Mouse (Mus musculus) B cell, adult 2 months (primary cell): ENCODE measurements around the gene Gadl1.

ENCODE experiments used
- DNase-seq, 2 experiments: peaks; one replicate each; pipeline ENCODE4 v3.0.0; 2022

Gadl1 gene

DNA sequence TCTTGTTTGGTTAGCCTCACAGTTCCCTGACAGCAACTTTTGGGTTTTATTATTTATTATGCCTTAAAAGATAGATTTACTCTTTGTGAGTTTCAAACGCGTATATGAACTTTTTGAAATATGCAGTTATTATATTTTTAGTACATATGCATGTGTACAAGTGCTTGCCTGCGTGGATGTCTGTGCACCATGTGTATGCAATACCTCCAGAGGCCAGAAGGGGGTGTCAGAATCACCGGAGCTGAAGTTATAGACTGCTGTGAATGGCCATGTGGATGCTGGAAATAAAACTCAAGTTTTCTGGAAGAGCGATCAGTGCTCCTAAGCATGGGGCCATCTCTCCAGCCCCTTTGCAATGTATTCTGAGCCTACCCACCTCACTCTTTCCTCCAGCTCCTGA lies 28.7 kb downstream of the Gadl1 start:
- DNase-seq = no peak

DNA sequence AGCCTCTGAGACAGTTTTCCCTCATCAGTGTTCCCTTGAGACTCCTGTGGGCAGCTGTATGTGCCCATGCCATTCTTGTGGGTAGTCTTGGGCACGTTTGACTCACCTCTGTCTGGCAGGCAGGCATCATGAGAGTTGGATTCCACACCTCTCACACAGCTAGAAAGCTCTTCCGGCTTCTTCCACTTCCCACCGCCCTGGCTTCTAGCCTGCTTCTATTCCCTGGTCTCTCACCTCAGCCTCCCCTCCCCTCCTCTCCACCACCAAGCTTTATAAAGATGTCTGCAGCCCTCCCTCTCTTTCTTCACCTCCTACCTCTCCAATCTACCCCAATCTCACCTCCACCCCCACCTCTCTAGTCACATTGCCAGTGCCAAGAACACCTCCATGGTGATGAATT lies 30.2 kb downstream of the Gadl1 start:
- DNase-seq = no peak

DNA sequence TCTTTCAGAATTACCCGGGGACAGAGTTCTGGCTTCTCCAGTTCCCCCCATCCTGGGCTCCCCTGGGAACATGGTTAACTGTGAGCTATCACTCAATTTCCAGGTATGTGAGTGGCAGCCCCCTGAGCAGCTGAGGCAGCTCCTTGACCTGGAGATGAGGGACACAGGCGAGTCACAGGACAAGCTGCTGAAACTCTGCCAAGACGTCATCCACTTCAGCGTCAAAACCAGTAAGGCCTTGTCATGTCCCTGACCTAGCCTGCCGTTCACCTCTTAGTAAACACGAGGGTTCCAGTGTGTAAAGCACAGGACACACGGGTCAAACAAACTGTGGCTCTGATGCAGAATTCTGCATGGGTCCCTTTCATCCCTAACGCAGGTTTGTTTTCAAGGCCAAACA lies 31.9 kb downstream of the Gadl1 start:
- no peak for DNase-seq

DNA sequence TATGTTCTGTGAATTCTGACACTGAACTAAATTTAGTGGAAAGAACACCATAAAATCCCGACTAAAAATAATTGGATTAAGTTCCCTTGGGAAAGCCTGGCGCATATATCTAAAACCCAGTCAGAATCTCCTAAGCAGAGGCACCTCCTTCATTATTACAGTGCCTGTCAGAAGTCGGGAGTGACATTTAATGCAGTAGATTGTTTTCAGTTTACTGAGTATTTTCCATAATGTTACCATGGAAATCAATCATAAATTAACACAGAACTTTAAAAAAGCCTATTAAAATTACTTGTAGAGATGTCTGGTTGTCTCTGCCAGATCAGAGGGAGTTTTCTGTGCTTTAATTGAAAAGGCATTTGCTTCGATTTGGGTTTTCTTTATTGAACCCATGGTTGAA lies 33.2 kb downstream of the Gadl1 start:
- no peak for DNase-seq

DNA sequence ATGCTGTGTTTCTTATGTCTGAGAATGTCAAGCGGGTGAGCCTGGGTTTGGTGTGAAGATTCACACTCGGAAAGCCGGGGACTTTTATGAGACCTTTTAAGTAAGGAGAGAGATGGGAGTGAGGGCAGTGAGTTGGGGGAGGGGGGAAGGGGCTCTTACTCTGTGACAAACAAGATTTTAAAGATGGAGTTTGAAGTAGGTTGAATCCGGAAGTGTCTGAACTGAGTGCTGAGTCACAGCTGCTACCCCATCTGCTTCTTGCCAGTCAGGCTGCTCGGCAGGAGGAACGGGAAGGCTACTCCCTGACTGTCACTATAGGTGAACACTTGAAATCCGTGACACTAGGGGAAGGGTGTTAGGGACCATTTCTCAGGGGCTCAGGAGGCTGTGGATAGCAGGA lies 33.7 kb downstream of the Gadl1 start:
- no peak for DNase-seq

DNA sequence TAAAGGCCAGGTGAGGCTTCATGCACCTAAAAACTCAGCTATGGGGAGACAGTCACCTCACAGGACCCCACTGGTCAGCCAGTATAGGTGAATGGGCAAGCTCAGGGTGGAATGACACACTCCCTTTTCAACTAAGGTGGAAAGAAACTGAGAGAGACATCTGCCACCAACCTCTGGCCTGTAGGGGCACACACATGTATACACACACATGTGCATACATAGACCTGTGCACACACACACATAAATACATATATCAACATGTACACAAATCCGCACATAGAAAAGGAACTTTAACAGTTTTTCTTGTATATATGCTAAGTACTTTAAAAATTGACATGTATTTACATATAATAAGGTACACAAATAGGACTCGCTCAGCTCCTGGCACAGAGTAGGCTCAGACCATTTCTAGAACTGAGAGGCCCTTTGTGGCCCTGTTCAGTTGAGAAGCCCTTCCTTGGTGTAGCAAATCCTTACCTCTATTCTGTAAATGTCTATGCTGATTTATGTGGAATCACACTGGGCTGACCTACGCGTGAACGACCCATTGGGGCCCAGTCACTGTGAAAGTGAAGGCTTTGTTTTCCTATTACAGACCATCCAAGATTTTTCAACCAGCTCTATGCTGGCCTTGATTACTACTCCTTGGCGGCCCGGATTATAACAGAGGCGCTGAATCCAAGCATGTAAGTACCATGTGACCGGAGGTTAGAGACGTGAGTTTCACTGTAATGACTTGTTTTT lies 34.5 kb downstream of the Gadl1 start:
- no peak for DNase-seq

DNA sequence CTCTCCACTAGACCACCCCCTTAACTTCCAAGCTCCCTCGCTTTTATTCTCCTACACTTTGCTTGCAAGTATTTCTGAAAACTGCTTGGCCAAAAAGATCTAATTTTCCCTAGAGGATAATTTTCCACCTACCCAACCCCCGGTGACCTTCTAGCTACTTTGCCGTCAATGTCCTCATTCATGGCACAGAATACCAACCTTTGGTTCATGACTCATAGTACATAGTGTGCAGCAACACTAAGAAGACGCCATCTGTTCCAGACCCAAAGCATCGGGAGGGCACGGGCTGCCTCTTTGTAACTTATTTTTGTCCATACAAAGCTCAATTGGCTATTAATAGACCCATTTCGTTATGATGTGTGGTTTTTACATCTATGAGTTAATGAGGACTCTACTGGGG lies 55.8 kb downstream of the Gadl1 start:
- DNase-seq = no peak

DNA sequence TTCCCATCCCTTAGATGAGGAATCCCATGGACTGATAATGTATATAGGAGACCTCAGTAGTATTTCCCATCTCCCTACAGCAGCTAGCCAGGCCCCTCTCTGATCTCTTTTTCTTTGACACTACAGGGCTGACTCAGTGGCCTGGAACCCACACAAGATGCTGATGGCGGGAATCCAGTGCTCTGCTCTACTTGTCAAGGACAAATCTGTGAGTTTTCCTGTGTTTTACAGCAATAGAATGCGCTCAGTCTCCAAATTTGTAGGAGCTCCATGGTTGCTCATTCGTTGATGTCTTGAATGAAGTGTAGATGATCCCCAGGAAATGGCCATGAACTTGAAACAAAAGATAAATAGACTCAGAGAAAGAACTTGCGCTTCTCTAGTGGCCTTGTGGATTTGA lies 56.9 kb downstream of the Gadl1 start:
- no peak for DNase-seq

DNA sequence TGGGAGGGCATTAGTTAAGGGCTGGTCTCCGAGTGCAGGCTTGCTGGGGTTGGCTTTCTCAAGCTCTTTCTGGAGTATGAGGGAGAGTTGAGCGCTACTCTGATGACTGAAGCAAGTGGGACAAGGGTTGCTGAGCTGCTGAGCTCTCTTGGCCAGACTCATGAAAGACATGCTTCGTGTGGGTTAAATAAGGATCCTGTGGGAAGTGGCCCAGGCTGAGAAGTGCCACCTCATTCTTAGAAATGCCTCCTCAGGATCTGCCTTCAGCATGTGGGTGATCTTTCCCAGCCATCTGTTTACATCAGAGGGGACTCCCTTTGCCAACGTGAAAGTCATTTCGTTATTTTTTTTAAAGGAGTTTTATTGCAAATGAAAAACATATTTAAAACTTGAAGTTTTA lies 57.5 kb downstream of the Gadl1 start:
- DNase-seq = no peak

DNA sequence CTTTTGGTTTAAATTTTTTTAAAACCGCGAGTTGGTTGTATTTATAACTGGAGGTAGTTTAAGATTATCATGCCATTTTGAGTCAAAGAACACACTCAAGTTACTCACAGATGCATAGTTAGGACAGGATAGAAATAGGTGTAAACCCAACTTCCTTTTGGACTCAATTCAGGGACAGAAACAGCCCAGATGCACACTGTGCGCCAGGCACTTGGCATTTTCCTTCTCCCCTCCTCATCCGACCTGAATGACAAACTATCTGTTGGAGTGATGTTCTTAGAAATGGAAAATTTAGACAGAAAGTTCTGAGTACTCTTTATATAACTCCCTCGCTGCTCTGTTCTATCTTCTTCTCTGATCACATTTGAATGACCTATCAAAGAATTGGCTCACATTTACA lies 58.4 kb downstream of the Gadl1 start:
- DNase-seq = no peak

DNA sequence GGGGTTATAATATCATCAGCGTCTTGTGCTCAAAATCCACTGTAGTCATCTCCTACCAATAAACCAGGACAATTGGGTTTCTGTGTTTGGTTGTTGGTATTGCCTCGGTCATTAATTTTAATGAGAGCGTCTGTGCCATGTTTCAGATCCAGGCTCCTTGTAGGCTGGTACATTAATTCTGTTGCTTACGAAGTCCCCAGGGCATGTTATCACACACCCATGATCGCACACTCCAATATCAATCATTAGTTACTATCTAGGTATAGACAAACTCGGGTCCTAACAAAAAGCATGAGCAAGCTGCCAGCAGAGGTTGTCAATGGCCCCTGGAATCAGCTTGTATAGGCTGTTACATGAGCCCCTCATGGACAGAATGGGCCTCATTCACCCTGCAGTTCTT lies 67.6 kb downstream of the Gadl1 start:
- DNase-seq = no peak

DNA sequence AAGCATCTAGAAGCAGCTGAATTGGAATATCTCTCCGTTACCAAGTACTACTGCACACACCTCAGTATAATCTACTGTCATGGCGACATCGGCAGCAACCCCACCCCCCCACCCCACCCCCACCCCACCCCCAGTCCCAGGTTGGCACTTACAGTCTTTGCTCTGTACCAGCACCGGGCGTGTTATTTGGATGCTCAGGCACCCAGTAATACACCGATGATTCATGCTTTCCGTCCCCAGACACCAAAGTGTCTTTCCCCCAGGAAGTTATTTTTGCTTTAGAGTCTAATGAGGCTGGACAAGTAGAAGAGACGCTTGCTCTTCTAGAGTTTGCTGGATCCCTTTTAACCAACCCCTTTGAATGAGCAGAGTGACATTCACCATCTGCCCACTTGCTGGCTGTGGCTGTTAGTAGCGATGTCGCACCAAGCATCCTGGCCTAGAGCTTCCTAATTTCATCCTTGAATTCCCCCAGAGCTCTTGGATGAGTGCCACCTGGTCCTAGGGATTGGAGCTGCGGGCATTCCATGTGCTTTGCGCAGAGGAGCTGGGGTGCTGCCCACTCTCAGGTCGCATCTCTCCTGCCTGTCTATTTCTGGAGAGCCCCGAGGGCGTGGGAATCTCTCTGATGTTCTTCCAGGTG lies 68.5 kb downstream of the Gadl1 start:
- DNase-seq = no peak

DNA sequence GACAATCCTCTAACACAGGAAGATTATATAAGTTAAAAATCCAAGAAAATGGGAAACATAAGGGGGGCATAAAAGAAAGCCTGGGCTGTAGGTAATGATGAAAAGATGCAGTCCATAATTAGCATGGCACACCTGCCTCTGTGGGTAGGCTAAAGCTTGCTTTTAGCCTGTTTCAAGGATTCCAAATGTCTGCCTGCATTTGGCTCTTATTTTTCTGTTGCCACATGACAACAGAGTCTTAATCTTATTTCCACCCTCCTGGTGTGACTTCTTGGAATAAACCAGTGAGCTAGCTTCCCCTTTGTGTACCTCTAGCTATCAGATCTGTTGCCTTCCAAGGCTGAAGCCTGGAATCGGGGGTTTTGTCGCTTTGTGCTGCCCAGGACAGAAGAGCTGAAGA lies 69.2 kb downstream of the Gadl1 start:
- no peak for DNase-seq

DNA sequence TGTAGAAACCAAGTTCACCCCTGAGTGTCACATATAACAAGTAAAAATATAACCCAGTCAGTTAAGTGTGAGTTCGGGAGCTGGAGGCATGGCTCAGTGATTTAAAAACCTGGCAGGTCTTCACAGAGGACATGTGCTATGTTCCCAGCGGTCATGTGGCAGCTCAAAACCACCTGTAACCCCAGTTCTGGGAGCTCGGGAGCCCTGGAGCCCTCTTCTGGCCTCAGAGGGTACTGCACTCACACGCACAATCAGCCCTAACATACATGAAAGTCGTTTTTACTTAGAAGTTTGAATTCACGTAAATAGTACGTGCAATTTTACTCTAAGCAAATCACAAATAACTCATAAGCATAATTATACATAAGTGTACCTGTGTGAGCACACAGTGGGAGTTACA lies 81.4 kb downstream of the Gadl1 start:
- DNase-seq = peak; percentile 30 to 34

DNA sequence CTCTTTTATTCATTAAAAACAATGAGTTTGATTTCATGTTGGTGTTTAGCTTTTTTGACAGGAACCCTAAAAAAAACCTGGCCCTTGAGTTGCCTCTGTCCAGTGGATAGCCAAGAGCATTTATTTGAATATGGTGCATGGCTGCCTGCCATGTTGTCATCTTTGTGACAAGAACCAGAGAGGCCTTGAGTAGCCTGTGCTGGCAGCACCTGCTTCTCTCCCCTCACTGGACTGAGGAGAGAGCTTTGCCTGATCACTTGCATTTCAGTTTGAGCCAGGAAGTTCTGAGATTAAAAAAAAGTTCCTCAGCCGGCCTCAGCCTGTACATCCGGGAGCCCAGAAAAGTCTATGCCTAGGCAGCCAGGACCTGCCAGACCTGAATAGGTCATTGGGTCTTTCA lies 85.5 kb downstream of the Gadl1 start:
- DNase-seq = no peak

DNA sequence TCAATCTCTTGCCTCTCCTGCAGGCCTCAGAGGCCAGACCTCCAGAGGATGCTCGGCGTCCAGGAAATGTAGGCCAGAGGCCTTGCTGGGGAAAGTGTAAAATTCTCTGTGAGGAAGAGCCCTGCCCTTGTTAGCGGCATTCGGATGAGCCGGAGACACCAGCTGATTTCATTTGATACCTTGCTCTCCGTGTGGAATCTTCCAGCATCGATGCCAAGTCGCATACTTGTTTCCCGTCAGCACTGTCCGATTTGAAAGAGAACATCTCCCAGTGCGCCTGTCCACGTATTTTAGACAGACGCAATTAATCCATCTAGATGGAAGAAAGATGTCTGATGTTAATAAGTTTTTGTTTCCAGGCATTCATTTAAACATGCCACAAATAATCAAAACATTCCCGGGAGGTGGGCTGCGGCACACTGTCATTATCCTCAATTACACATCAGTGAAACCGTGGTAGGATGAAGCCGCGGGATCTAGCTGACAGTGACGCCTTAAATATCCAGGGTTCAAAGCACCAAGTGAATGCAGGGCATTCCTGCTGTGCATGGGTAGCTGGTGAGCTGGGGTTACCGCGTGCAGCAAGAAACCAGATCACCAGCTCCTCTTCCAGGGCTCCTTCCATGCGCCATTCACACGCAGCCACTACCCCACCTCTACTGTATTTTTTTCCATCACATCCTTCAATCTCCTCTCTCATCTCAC lies 86.8 kb downstream of the Gadl1 start:
- no peak for DNase-seq

DNA sequence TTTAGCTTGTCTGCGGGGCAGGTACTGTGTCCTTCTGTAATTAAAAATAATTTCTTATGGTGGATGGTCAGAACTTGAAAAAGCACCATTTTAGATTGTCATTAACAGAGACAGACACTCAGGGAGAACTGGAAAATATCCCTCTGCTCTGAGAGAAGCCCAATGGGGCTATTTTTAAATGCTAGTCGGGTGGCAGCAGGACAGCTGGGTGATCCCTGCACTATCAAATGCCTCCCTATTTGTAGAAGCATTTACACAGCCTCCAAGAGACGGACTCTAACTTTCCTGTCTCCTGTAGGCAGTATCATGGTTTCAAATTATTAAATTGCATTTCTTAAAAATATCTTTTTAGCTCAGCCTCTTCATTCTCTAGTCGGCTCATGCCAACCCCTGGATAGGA lies 89.1 kb downstream of the Gadl1 start:
- DNase-seq = no peak

DNA sequence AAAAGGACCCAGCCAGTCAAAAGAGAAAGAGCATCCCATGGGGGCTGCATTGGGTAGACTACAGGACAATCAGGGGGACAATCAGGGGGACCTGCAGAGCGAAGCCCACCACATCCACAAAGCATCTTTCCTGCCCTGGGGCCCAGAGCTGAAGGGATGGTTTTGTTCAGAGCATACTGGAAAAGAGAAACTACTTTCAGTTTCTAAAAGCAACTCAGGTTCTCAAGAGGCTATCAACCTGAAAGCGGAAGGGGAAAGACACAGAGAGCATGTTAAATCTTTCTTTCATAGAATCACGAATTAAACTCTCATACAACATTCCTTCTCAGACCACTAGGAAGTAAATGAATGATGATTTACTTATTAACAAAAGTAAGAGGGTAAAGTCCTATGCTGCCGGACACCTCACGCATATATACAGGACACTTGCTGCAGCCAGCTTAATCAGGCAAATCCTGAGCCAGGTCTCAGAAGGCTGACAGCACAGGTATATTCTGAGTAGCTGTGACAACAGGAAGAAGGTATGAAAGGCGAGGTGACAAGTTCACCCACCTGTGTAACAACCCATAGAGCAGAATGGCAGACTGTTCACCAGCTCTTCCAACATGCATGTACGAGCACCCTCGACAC lies 90.2 kb downstream of the Gadl1 start:
- DNase-seq = peak; percentile 3 to 9

DNA sequence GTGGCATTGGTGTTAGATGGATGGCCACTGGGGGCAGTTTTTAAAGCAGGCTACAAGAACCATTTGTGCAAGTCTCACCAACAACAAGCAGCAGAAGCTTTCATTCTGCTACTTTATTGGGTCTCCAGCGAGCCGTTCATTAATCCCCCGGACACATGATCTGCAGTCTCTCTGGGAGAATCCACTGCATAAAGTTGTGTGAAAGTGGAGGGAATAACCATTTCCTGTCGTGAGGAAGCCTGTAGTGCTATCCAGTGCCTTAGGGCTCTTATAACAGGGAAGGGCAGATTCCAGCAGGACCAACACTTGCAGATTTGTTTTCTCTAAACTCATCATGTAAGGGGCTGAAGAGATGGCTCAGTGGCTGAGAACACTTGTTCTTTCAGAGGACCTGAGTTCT lies 104.7 kb downstream of the Gadl1 start:
- DNase-seq = no peak

DNA sequence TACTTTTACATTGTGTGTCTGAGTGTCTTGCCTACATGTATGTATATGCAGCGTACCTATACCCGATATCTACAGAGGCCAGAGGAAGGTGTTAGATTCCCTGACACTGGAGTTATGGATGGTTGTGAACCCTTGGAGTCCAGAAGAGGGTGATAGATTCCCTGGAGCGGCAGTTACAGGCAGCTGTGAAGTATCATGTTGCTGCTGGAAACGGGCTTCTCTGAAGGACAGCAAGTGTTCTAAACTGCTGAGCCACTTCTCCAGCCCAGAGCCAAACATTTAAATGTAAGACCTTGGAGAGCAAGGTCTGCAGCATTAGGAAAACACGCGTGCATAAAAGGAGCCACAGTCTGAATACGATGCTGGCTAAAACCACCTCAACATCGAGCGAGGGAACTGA lies 107.0 kb downstream of the Gadl1 start:
- DNase-seq = no peak

DNA sequence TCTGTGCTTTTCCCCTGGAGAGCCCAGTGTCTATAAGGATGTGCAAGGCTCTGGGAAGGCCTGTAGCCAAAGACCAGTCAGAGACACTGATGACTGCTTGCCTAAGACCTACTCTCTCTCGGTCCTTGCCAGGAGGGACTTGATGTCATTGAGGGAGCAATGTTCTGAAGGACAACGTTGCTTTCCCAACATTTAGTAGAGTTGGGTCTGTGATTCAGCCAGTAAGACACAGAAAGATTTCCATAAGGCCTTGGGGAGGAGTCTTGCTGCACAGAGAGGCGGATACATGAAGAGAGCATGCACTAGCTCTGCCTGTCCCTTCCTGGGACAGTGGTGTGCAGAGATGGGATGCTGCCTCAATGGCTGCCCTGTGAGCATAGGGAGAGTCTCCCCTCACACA lies 107.8 kb downstream of the Gadl1 start:
- DNase-seq = no peak

DNA sequence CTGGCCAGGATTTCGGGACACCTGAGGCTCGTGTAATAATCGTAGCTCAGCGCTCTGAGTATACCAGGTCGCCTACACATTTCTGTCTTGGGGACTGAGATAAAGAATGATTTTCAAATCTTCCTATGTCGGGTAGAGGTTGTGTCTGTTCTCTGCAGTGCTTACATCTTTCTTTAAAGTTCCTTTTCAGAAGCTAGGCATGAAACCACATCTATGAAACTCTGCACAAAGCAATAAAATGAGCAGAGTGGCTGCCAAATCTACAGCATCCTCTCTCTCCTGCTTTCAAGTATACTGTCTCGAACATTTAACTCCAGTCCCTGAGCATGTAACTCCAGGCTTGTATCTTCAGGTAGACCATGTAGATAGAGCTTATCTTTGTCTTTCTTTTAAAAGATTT lies 109.3 kb downstream of the Gadl1 start:
- DNase-seq = no peak

DNA sequence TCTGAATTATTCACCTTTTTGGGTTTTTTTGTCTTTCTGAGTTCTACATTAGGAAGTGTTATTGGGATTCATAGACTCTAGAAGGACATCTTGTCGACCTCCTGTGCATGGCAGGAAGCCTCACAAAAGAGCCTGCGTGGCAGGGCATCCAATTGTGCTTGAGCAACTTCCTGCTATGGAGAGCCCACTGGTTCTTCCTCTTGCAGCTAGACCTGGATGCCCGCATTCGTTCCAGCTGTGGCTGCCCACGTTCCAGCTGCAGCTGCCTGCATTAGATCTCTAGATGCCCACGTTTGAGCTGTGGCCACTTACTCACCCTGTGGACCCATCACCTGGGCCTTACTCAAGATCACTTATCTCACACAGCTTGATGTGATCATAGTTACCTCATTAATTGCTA lies 116.1 kb downstream of the Gadl1 start:
- no peak for DNase-seq

DNA sequence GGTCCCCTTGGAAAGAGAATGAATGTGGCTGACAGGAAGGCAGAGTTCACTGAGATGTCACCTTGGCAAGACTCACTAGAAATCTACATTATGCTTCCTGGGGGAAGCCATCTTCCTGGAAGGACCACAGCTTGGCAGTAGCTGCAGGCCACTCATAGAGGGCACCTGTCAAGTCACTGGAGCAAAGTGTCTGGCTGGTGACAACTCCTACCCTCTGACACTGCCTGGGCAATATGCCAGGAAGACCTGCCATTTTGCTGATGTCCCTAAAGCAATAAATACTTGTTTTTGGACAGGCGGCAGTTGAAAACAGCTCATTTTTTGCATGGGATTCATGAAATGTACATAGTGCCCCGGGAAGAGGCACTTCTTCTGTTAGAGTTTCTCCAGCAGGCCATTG lies 119.8 kb downstream of the Gadl1 start:
- no peak for DNase-seq
